Mouse (Mus musculus): ENCODE measurements at regions not wholly inside any gene's neighbourhood (a gene's known extent, or its start where the extent isn't known, plus 50 kb on each side); places are given as distances from the start of the nearest gene placed in this dataset.
"Not testable (repeated sequence)": the region's sequence is repeated elsewhere in the genome, so short reads cannot be mapped to it uniquely, and the experiment has no call there.

- not testable (repeated sequence) for DNase-seq (ENCODE audit: low read depth, low spot score)
These were observed 753.1 kb downstream of the Gm10330 start for GRCm38 (mm10) chr12:23026976-23027375.

GRCm38 (mm10) chr12:23023556-23023955, 756.5 kb downstream of the Gm10330 start:
- not testable (repeated sequence) for DNase-seq (ENCODE audit: low read depth, low spot score)

- DNase-seq (ENCODE audit: low read depth, low spot score) = peak; percentile 52
These were observed 769.9 kb downstream of the Gm10330 start for GRCm38 (mm10) chr12:23010199-23010598.

GRCm38 (mm10) chr12:23009662-23010061, 770.4 kb downstream of the Gm10330 start:
- not testable (repeated sequence) for DNase-seq (ENCODE audit: low read depth, low spot score)

Data from WW6 (cell line).